10 mouse cellular contexts compared by ENCODE assay signal in the genomic region with DNA sequence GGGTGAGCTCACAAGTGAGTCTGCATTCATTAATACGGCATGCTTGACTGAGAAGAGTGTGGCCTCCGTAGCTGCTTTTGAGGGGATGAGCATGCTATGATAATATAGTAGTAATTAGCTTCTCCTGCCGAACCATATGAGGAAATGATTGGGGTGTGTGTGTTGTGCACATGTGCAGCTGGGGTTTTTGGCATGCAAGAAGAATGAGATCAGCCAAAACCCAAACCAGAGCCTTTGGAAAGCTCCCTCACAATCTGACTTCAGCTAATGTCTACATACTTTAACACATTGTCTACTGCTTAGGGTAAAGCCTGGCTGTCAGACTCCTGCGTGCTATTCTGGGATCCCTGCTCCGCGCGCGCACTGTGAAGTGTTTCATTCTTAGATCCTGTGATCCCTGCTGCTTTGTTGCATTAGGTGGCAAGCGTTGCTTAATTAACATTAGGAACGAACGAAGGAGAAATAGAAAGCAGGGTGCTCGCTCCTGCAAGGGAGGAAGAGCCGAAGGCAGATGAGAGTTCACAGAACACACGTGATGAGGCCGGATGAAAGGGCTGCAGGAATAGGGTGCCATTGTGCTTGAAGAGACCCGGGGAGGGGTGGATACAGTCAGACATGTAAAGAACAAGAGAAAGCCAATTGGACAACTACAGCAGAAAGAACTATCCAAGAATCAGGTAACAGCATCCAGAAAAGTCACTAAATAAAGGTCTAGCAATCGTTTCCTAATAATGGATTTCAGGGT.
DNase-seq lines count a peak whose midpoint lies in the region; ATAC-seq lines count a peak whose summit lies in the region.
"Had no signal": no experiment of that assay in that cellular context is flagged by ENCODE, and none has a peak within 500 bp of the region (broad histone marks: within the 10 kb centered on the region; RNA-seq: fewer than 3 reads in every experiment).

No protein-coding gene starts in this region.

- peak; percentile 43 to 49 for DNase-seq in left cerebral cortex, postnatal 14 days (ENCODE audit: low spot score in 2 of 2)
- DNase-seq in left cerebral cortex, adult 8-10 months (ENCODE audit: low spot score in 2 of 2) = no peak
- no peak for DNase-seq in hindbrain, embryonic 10.5 days (ENCODE audit: low spot score)
- no peak for DNase-seq in thymus, postnatal 4 days
- DNase-seq in adrenal gland, adult 18-20 months (ENCODE audit: low spot score in 2 of 2) = no peak
- DNase-seq in frontal cortex, postnatal 36 days (ENCODE audit: low spot score in 2 of 2) = no peak
- DNase-seq: cerebellum, postnatal 25 days; kidney, adult 8-10 months had no signal

- ATAC-seq in forebrain, embryonic 13.5 days = peak; percentile 88
- ATAC-seq in neural tube, embryonic 14.5 days (ENCODE audit: low read depth) = peak; percentile 56

- WGBS in forebrain, embryonic 13.5 days = 15% methylated on average over 17 of the region's 17 CpGs
- WGBS in hindbrain, embryonic 10.5 days = 79% methylated on average over 17 of the region's 17 CpGs
- 37% methylated on average over 17 of the region's 17 CpGs for WGBS in neural tube, embryonic 14.5 days

- H3K4me1 ChIP-seq in forebrain, embryonic 13.5 days = peaks cover 50% of the 10 kb centered on the region
- H3K4me1 ChIP-seq in hindbrain, embryonic 10.5 days (replicated peaks) = peaks cover 34% of the 10 kb centered on the region
- H3K4me1 ChIP-seq in neural tube, embryonic 14.5 days (ENCODE audit: control insufficient read depth, insufficient read depth, low read length) = peaks cover 40% of the 10 kb centered on the region

- H3K4me3 ChIP-seq in forebrain, embryonic 13.5 days = 0 out of 2 replicates have a peak overlapping the region, but pooled peaks have one; percentile 5
- no peak overlapping the region for H3K4me3 ChIP-seq in hindbrain, embryonic 10.5 days
- no peak overlapping the region for H3K4me3 ChIP-seq in neural tube, embryonic 14.5 days (ENCODE audit: low read depth, low read length)

- H3K27ac ChIP-seq in forebrain, embryonic 13.5 days = peak overlapping the region; percentile 88
- H3K27ac ChIP-seq in hindbrain, embryonic 10.5 days = peak overlapping the region; percentile 74
- H3K27ac ChIP-seq in neural tube, embryonic 14.5 days (ENCODE audit: low read depth, low read length) = peak overlapping the region; percentile 83

- H3K27me3 ChIP-seq in forebrain, embryonic 13.5 days = no peaks in the 10 kb centered on the region
- H3K27me3 ChIP-seq in hindbrain, embryonic 10.5 days (ENCODE audit: insufficient read depth, poor library complexity, severe bottlenecking) = no peaks in the 10 kb centered on the region
- no peaks in the 10 kb centered on the region for H3K27me3 ChIP-seq in neural tube, embryonic 14.5 days (ENCODE audit: control insufficient read depth, insufficient read depth, low read length)

- intact Hi-C loops in left cerebral cortex, postnatal 14 days (cut with DNase I) = no loop called here

- no peaks in the 10 kb centered on the region for H3K36me3 ChIP-seq in forebrain, embryonic 13.5 days (ENCODE audit: poor library complexity, severe bottlenecking)
- no peaks in the 10 kb centered on the region for H3K36me3 ChIP-seq in hindbrain, embryonic 10.5 days
- H3K36me3 ChIP-seq in neural tube, embryonic 14.5 days (ENCODE audit: control insufficient read depth, insufficient read depth, low read length) = no peaks in the 10 kb centered on the region

- peak overlapping the region; percentile 43 for H3K9ac ChIP-seq in forebrain, embryonic 13.5 days
- 0 out of 2 replicates have a peak overlapping the region, but pooled peaks have one; percentile 21 for H3K9ac ChIP-seq in neural tube, embryonic 14.5 days (replicated peaks; ENCODE audit: low read depth, low read length)

- peak overlapping the region; percentile 49 for H3K4me2 ChIP-seq in forebrain, embryonic 13.5 days
- H3K4me2 ChIP-seq in neural tube, embryonic 14.5 days (ENCODE audit: low read depth, low read length) = peak overlapping the region; percentile 35; the same call in 1 of the 2 replicates

- H3K9me3 ChIP-seq in forebrain, embryonic 13.5 days (replicated peaks) = no peaks in the 10 kb centered on the region
- no peaks in the 10 kb centered on the region for H3K9me3 ChIP-seq in hindbrain, embryonic 10.5 days
- H3K9me3 ChIP-seq in neural tube, embryonic 14.5 days (ENCODE audit: control insufficient read depth, low read length) = no peaks in the 10 kb centered on the region

Comparison
In these comparisons a context has a peak if more than half of its experiments do, and no peak if none do; other contexts are left out.
1. DNase-seq: peak in left cerebral cortex, postnatal 14 days (2 of 2); none in left cerebral cortex, adult 8-10 months (0 of 2), hindbrain, embryonic 10.5 days (single experiment), thymus, postnatal 4 days (single experiment), adrenal gland, adult 18-20 months (0 of 2) and frontal cortex, postnatal 36 days (0 of 2).
2. Peak in every context shown above with its lines, with median percentiles within 50 percentile points of each other: H3K27ac ChIP-seq.